Mouse (Mus musculus): Measurements from ENCODE around the gene Creb3l2.
"Not testable (repeated sequence)": the region's sequence is repeated elsewhere in the genome, so short reads cannot be mapped to it uniquely, and the experiment has no call there.

Creb3l2 gene

DNA sequence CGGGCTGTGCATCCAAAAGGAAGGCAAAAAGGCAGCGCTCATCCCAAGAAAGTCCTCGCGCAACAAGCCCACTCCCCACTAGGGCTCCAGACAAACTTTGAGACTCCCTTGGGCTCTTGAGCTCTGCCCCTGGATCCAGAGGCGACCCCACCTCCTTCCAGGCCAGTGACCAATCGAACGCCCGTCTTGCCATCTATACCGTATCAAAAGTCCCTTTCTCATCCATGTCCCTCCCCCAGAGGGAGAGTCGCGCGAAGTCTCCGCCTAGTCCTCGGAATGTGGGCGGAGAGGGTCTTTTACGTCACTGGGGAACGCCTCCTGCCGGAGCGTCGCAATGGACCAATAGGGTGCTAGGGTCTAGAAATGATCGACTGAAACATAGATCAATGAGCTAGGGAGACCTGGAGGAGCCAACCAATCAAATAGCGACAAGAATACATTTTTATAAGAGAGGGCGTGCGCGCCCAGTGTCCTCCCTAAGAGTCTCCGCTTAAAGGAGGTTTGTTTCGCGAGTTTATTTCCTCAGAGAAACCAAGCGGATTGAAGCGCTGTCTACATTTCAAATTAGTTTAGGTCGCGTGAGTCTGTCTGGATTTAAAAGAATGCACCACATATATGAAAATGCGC is at the start of gene Creb3l2:
Gene Creb3l2, minus strand, starts transcription at position 106 of the 627 bp plus-strand sequence.
- peak; percentile 98 for DNase-seq

DNA sequence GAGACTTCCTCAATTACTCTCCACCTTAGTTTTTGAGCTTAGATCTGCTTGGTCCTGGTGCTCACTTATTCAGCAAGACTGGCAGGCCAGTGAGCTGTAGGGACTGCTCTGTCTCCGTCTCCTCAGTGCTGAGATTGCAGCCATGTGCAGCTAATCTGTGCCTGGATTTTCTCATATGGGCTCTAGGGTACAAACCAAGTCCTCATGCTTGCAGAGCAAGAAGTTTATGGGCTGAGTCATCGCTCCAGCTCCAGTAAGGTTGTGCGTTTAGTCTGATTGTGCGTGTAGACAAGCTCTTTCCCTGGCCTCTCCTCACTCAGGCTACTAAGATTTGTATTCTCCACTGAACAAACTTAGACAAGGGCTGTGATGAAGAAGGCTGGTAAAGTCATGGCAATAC is 44.6 kb upstream of the Creb3l2 start:
- no peak for DNase-seq

DNA sequence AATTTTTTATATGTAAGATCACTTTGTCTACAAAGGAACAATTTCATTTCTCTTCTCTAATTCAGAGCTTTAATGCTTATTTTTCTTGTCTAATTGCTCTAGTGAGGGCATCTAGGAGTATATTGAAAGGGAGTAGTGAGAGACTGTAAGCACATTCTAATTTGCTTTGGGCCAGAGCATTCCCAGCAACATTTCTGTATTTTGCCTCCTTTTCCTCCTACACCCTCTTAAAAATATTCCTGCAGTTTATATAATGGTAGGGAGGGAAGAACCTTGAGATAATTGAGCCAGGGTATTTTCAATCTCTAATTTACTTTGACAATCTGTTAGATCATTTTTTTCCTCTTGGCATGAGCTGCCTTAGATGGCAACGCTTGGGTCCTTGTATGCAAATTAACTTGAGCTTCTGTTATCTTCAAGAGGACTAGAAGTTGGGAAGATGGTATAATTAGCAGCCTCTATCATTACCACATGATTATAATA is 42.7 kb upstream of the Creb3l2 start:
- DNase-seq: no peak

DNA sequence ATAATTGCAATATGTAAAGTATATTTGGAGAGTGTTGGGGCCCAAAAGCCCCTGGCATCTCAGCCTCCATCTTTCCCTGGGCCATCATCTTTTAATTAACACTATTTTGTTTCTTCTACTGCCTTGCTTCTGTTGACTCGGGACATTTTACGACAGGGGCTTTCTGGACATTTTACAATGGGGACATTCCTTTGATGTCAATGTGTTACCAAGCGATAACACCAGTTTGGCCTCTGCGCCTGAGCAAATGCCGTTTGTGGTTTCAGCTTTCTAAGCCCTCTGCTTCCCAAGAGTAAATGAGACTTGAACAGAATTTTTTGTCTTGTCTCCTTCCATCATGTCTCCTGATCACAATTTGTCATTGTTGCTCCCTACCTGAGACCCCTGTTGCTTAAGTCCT is 41.3 kb upstream of the Creb3l2 start:
- no peak for DNase-seq

DNA sequence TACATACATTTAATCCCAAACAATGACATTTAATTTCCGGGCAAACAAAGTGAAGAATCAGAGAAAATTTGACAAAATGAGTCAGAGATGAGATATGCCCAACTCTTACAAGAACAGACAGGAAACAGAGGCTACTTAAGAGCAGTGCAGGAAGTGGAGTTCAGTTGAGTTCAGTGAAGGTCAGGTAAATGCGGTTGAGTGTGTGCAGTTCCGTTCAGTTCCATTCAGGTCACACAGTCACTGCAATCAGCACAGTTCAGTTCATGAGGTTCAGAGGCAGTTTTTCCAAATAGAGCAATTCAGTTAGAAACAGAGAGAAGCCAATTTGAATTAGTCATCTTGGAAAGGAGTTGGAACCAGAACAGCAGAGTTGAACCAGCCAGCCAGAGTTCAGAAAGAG is 39.2 kb upstream of the Creb3l2 start:
- DNase-seq: no peak

DNA sequence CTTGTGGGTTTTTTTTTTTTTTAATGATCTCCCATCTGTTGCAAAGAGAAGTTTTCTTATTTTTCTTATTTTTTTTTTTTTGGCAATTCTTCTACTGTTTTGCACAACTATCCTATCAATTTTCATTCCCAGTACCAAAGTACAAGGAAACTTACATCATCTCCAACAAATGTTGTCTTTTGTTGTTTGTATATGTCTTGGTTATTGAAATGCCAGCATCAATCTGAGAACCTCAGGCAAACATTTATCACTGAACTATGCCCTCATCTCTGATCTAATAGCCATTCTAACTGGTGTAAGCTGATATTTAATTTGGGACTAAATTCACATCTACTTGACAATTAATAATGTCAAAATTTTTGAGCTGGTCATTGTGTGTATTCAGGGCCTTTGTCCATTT is 38.1 kb upstream of the Creb3l2 start:
- no peak for DNase-seq

DNA sequence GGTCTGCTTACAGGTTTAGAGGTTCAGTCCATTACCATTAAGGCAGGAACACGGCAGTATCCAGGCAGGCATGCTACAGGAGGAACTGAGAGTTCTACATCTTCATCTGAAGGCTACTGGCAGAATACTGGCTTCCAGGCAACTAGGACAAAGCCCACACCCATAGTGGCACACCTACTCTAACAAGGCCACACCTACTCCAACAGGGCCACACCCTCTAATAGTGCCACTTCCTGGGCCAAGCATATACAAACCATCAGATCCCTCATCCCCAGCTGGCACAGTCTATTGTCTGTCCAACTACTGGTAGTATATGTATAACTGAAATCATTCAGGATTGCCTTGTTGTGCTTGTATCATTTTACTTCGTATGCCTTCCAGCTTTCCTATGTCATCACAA is 36.5 kb upstream of the Creb3l2 start:
- no peak for DNase-seq

DNA sequence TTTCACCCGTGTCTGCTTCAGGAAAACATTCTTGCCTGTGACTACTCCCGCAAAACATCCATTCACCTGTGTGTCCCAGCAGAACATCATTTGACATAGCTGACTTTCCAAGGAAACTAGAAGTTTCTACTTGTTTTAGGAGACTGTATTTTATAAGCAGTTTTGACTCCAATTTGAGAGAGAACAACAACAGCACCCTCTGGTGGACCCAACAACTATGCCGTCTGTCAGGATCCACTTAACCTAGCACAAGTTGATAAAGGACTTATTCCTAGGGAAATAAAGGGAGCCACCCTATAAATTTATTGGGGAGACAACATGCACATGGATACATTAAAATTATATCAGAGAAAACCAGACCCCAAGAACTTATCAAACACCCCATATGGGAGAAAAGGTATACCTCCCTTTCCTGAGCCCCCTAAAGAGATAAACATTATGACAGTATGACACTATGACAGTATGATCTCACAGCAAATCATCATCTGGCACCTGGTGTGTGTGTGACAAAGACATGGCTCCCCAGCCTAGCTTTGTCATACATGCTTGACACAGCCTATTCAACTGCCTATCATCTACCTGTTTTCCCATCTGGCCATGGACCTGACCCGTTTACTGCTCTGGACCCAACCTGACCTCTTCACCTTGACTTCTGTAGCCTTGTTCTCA is 31.9 kb upstream of the Creb3l2 start:
- peak; percentile 40 for DNase-seq

DNA sequence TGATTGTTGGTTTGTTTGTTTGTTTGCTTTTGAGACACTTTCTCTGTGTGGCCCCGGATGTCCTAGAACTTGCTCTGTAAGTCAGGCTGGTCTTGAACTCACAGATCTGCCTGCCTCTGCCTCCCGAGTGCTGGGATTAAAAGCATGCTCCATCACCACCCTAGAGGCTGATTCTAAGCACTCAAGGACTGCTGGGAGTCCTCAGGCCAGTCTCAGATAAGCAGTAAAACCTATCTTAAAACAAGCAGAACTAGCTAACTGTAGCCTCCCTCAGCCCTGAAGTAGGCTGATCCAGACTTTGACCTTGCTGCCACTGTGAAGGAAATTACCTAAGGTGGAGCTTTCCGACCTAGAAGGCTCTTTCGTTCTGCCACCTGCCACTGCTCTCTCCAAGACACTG is 28.3 kb upstream of the Creb3l2 start:
- DNase-seq: no peak

DNA sequence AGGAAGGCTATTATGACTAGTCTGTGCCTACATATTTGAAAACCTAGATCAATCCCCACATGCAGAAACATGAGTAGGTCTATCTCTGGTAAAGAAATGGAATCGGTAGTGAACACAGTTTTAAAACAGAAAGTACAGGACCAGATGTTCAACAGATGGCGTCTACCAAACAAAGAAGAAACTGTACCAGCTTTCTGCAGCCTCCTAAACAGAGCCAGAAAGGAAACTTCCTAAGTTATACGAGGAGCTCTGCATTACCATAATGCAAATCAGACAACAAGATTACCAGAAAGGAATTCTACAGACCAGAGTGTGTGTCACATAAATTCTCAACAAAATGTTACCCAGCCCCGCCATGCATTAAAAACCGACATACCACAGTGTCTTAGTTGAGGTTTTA is 23.9 kb upstream of the Creb3l2 start:
- DNase-seq: peak; percentile 60

DNA sequence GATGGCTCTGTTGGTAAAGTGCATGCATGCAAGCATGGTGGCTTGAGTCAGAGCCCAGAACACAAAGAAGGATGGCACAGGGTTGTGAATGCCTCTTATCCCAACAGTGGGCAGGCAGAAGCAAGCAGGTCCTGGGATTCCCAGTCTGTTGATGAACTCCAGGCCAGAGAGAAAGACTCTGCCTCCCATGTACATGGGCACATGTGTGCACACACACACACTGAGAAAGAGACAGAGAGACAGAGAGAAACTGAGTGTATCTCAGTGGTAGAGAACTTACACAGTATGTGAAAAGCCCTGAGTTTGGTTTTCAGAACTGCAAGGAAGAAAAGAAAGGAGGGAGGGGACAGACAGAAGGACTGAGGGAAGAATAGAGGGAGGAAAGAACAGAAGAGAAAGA is 23.4 kb upstream of the Creb3l2 start:
- DNase-seq: no peak

DNA sequence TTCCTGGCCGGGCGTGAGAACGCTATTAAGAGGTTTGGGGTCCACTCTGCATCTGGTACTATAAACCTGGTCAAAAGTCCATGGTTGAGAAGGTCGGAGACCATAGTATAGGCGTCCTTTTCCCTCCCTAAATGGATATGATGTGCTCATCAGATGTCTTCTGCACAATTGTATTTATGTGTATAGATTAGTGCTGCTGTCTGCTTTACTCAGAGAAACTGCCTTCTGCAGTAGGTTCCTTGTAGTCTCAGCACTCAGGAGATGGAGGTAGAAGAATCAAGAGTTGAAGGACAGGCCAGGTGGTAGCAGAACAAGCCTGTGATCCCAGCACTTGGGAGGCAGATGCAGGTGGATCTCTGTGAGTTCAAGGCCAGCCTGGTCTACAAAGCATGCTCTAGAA is 22.6 kb upstream of the Creb3l2 start:
- no peak for DNase-seq

DNA sequence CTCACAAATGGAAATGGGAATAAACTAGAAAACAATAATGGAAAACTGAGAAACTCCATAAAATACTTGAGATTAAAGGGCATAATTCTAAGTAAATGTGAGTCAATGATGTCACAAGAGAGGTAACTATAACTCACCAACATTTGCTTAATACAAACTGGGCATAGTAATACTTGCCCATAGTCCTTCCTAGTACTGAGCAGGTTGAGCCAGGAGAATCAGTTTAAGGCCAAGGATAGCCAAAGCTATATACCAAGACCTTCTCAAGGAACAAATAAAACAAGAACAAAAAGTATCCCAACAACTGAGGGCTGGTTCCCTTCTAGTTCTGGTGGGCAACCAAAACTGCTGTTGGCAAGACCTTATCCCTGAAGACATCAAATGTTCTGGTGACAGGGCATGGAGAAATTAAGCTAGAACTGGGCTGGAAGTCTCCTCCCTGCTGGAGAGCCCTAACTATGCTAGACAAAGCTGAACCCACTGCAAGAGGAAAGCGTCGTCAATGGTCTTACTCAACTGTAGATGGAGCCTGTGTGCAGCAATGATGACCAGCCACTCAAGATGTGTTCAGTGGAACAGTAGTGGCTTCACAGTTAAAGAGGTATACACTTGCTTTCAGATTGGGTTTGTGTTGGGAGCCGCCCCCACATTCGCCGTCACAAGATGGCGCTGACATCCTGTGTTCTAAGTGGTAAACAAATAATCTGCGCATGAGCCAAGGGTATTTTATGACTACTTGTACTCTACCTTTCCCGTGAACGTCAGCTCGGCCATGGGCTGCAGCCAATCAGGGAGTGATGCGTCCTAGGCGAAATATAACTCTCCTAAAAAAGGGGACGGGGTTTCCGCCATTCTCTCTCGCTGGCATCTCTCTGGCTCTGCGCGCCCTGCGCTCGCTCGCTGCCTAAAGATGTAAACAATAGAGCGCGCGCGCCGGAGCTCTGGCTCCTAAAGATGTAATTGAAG is 21.9 kb upstream of the Creb3l2 start:
- peak; percentile 40 for DNase-seq

DNA sequence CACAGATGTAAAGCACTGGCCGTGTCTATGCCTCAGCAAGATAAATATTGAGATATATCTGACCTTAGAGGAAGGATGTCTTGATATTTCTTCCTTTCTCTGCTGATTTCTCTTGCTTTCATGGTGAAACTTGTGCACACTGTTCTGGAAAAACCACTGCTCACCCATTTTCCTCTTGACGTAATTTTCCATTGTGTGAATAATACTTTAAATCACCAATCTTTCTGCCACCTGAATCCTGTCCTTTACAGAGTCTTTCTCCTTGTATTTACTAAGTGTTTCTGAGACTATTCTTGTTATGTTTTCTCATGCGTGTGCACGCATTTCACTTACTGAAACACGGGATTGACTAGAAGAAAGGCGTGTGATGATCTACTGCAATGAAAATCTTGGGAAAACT is 18.7 kb upstream of the Creb3l2 start:
- DNase-seq: no peak

DNA sequence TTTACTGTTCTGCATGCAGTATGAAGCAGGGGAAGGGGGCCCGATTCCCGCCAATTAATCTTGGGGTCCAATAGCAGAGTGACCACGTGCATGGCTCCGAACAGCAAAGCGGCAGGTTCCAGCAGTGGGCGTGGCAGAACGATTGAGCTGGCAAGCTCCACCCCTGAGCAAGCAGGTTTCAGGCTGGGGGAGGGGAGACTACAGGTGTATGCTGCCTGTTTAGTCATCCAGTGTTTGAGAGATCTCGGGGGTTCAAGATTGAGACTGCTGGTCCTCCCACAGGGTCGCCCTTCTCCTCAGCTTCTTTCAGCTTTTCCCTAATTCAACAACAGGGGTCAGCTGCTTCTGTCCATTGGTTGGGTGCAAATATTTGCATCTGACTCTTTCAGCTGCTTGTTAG is 17.7 kb upstream of the Creb3l2 start:
- DNase-seq: not testable (repeated sequence)

DNA sequence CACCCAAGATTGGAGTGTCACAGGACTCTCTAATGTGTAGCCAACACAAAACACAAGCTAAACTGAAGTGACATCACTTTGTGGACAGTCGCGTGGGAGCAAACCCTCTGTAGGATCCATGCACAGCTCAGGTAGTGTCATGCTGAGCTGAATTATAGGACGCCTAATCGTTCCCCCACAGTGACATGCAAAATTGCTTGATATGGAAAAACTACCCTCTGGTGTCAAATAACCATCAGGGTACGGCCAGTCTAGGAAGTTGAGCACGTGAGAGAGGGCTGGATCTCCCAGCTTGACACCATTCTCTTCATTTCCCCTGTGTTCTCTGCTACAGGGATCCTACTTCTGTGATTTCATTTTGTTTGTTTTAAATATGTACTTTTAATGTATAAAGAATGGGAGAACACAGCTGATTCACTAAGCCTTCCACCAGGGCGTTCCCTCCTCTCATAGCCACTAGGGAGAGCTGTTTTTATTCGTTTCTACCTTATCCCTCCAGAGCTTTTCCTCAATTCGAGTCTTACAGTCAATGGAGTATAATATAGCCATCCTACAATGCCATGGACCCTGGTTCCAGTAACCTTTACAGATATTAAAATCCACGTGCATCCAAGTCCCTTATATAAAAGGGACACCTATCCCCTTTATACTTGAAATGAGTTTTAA is 16.2 kb upstream of the Creb3l2 start:
- no peak for DNase-seq

DNA sequence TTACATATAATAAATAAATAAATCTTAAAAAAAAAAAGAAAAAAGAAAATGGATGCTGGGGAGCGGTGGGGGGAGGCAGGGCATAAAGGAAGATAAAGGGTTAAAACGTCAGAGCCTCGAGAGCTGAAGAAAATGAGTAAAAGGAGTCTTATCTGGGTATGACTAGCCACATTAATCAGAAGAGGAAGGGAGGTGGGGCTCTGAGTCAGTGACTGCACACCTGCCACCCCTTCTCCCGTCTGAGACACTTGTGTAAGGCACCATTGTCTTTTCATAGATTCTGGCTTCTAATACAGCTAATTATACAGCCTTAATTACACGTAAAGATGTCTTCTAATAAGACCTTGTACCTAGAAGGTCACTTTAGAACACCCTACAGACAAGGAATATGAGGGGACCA is 13.6 kb upstream of the Creb3l2 start:
- DNase-seq: no peak

DNA sequence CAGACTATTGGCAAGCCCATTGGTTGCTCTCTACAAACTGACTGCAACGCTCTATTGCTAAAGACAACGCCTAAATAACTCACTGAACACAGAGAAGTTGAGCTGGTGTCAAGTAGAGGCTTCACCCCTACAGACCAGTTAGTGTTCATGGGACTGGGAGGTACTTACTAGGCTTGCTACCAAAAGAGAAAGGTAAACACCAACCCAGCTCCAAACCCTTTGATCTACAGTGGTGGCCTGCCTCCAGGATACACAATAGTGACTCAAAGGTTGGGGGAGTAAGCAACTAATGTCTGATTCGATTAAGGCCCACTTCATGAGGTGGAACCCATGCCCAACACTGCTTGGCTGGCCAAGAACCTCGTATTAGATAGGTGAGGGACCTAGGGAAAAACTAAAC is 11.1 kb upstream of the Creb3l2 start:
- no peak for DNase-seq

DNA sequence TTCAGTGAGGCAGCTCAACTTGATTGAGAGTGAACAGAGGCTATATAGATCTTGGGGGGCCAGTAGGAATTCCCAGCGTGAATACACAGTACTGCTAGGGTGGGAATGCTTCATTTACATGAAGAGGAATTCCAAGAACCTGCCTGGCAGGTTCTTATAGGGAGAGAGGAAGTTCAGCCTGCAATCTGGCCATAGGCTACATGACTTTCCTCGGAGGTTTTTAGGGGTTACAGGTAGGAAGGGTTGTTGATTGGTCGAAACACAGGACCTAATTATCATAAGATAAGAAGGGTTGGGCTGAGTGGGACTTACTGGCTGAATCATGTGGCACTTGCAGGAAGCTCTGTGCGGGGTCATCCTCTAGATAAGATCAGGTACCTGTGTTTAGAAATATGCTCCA is 9.7 kb upstream of the Creb3l2 start:
- DNase-seq: no peak

DNA sequence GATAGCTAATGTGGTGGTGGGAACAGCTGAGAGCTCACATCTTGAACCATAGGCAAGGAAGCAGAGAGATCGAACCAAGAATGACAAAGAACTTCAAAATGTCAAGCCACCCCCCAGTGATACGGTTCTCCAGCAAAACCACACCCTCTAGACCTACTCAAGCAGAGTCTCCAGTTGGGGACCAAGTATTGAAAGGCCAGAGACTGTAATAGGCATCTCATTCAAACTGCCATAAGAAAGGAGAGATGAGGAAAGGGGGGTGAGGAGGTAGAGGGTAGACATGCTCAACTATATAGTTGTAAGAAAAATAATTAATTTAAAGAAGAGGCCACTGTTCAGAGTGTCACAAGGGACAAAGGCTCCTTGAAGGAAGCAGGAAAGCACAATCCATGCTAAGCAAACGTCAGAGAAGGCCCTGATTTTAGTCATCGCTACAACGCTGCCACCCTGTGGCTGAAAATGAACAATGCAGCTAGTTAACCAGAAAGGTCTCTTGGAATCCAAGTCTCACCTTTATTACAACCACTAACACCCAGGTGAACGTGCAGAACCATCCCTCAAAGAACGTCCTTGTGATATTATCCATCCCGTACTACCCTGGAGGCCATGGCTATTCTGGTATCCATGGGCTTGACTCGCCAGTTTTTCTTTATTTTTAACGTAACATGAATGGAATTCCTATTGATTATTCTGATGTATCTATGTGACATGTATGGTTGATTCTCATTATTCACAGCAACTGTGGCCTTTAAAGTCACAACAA is 5.9 kb upstream of the Creb3l2 start:
- DNase-seq: peak; percentile 64

DNA sequence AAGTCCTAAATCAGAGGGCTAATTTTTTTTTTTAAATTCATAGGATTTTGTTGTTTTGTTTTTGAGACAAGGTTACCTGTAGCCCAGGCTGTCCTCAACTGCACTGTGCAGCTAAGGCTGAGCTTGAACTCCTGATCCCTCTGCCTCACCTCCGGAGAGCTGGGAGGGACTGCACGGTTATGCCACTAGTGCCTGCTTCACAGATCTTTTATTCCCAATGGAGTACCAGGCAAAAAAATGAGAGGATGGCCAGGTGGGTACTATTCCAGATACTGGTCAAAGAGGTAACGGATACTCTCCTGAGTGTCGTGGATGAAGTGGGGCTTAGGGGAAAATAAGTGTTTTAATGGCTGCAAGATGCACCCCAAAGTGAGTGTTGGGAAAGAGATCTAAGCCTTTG is 835 bp upstream of the Creb3l2 start:
- DNase-seq: no peak
